Comparison of ENCODE assay signal across 25 mouse cellular contexts in genomic region chr17:69516344-69516907, GRCm38 (mm10).
"Had no signal": no experiment of that assay in that cellular context is flagged by ENCODE, and none has a peak within 500 bp of the region (broad histone marks: within the 10 kb centered on the region; RNA-seq: fewer than 3 reads in every experiment).

No protein-coding gene starts in this region.

- H3K27ac ChIP-seq: gastrocnemius, adult 2 months; heart, embryonic 10.5 days; hindbrain, embryonic 10.5 days; hindbrain, embryonic 12.5 days; hindbrain, embryonic 14.5 days; intestine, embryonic 15.5 days; layer of hippocampus, adult 2 months; left cerebral cortex, adult 2 months; limb, embryonic 12.5 days; liver, embryonic 13.5 days; liver, embryonic 15.5 days had no signal

- DNase-seq: gastrocnemius, adult 2 months; gastrocnemius, postnatal 10 days; gastrocnemius, postnatal 25 days; heart, adult 18-20 months; heart, postnatal 10 days; heart, postnatal 4 days; kidney, adult 9 months; kidney, postnatal 14 days; kidney, postnatal 4 days; liver; liver, embryonic 13.5 days had no signal

- H3K4me1 ChIP-seq: heart, embryonic 10.5 days; heart, embryonic 12.5 days; hindbrain, embryonic 10.5 days; hindbrain, embryonic 12.5 days; intestine, embryonic 15.5 days; limb, embryonic 12.5 days; liver, embryonic 13.5 days; liver, embryonic 15.5 days had no signal

- H3K4me3 ChIP-seq: gastrocnemius, adult 2 months; heart, embryonic 10.5 days; heart, embryonic 12.5 days; hindbrain, embryonic 10.5 days; hindbrain, embryonic 12.5 days; intestine, embryonic 15.5 days; layer of hippocampus, adult 2 months; left cerebral cortex, adult 2 months; limb, embryonic 12.5 days; liver, embryonic 13.5 days; liver, embryonic 15.5 days had no signal

- ATAC-seq: hindbrain, embryonic 16.5 days; inflammation-experienced regulatory T-cells, adult 6 months; intestine, embryonic 15.5 days; intestine, postnatal 0 days had no signal

- H3K36me3 ChIP-seq: heart, embryonic 10.5 days; heart, embryonic 12.5 days; hindbrain, embryonic 10.5 days; hindbrain, embryonic 12.5 days; intestine, embryonic 15.5 days; limb, embryonic 12.5 days; liver, embryonic 13.5 days; liver, embryonic 15.5 days had no signal

- H3K4me2 ChIP-seq: heart, embryonic 12.5 days; hindbrain, embryonic 12.5 days; hindbrain, embryonic 14.5 days; intestine, embryonic 15.5 days; limb, embryonic 12.5 days; liver, embryonic 11.5 days; liver, embryonic 13.5 days; liver, embryonic 15.5 days had no signal

- H3K9ac ChIP-seq: heart, embryonic 12.5 days; hindbrain, embryonic 12.5 days; hindbrain, embryonic 14.5 days; intestine, embryonic 15.5 days; limb, embryonic 12.5 days; liver, embryonic 13.5 days; liver, embryonic 15.5 days had no signal

- H3K27me3 ChIP-seq: heart, embryonic 12.5 days; hindbrain, embryonic 12.5 days; intestine, embryonic 15.5 days; limb, embryonic 12.5 days; liver, embryonic 13.5 days; liver, embryonic 15.5 days had no signal

- H3K9me3 ChIP-seq: heart, embryonic 10.5 days; heart, embryonic 12.5 days; hindbrain, embryonic 10.5 days; hindbrain, embryonic 12.5 days; intestine, embryonic 15.5 days; limb, embryonic 12.5 days; liver, embryonic 15.5 days had no signal
